Mouse (Mus musculus): ENCODE measurements around the gene Nos2. TPM values are rescaled to one million over a fixed set of nuclear protein-coding genes. Genes with fewer than 3 reads are reported as not detected.

Nos2 gene
- polyA plus RNA-seq, 1 experiment = not detected

GRCm38 (mm10) chr11:78916410-78916809, 4.2 kb upstream of the Nos2 start:
- TF ChIP-seq TAL1 (IDR thresholded peaks at IDR 0.05; ENCODE audit: low read length) (no peak), GATA1 (IDR thresholded peaks at IDR 0.05; ENCODE audit: low read length) (no peak)
- Histone ChIP-seq H3K9me3 (ENCODE audit: control insufficient read depth, low read length) (no peaks in the 10 kb centered on the region), H3K4me3 (replicated peaks) (no peak overlapping the region), H3K36me3 (ENCODE audit: control insufficient read depth) (no peaks in the 10 kb centered on the region), H3K4me1 (ENCODE audit: control insufficient read depth) (no peaks in the 10 kb centered on the region), H3K27me3 (ENCODE audit: control insufficient read depth) (no peaks in the 10 kb centered on the region)

GRCm38 (mm10) chr11:78919745-78920144, 842 bp upstream of the Nos2 start:
- Histone ChIP-seq H3K27me3 (ENCODE audit: control insufficient read depth) (peaks cover 17% of the 10 kb centered on the region), H3K9me3 (ENCODE audit: control insufficient read depth, low read length) (no peaks in the 10 kb centered on the region), H3K4me3 (replicated peaks) (no peak overlapping the region), H3K4me1 (ENCODE audit: control insufficient read depth) (no peaks in the 10 kb centered on the region), H3K36me3 (ENCODE audit: control insufficient read depth) (no peaks in the 10 kb centered on the region)
- no peak for TF ChIP-seq GATA1 (IDR thresholded peaks at IDR 0.05; ENCODE audit: low read length)
- TF ChIP-seq TAL1 (IDR thresholded peaks at IDR 0.05; ENCODE audit: low read length) = no peak

DNA sequence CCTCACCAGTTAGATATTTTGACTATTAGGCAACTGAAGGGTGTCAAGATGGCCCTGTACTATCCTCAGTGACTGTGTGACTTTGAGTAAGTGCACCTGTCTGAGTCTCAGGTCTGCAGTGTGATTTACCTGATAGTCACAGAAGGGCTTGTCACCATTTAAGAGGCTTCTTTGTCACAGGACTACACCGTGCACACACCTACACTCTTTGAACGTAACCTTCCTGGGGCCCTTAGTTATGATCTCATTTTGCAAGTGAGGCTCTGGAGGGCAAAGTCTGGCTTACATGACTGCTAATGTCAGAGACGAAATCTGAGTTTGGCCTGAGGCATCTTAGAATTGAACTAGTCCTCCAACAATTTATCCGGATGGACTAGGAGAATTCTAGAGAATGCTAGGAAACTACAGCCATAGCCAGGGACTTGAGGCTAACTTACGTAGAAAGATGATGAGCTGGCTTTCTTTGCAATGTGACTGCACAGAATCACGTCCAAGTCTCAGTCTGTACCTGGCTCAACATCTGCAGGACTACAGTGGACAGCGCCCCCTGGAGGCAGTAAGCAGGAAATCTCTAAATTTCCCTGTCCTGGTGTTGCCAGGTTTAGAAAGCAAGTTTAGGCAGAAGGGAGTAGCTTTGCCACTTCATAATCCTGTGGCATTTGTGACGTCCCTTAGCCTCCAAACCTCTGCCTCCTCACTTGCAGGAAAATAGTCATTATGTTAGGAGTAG, 2.3 kb downstream of the Nos2 start:
- TF ChIP-seq GATA1 (IDR thresholded peaks at IDR 0.05; ENCODE audit: low read length) (no peak), TAL1 (IDR thresholded peaks at IDR 0.05; ENCODE audit: low read length) (no peak)
- no peaks in the 10 kb centered on the region for H3K9me3 ChIP-seq (ENCODE audit: control insufficient read depth, low read length)
- peaks cover 39% of the 10 kb centered on the region for H3K27me3 ChIP-seq (ENCODE audit: control insufficient read depth)
- no peak overlapping the region for H3K4me3 ChIP-seq (replicated peaks)
- no peaks in the 10 kb centered on the region for H3K4me1 ChIP-seq (ENCODE audit: control insufficient read depth)
- no peaks in the 10 kb centered on the region for H3K36me3 ChIP-seq (ENCODE audit: control insufficient read depth)

DNA sequence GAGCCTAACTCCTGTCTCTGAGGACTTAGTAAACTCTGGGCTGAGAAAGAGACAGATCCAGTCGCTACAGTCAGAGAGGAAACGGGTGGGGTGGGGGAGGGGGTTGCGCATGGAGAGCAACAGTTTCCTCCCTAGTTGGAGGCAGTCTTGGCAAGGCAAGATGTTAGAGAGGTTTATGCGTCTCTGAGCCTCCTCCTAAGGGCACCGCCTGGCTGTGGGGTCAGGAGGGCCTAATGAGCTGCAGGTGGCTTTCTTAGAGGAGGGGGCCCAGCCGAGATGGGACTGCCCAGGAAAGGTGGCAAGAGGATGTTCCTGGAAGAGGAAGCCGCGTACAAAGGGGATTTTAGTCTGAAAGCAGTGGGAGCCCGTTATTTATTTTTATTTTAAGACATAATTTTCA, 3.5 kb downstream of the Nos2 start:
- TF ChIP-seq TAL1 (IDR thresholded peaks at IDR 0.05; ENCODE audit: low read length) (no peak), GATA1 (IDR thresholded peaks at IDR 0.05; ENCODE audit: low read length) (no peak)
- H3K9me3 ChIP-seq (ENCODE audit: control insufficient read depth, low read length) = no peaks in the 10 kb centered on the region
- H3K27me3 ChIP-seq (ENCODE audit: control insufficient read depth) = peaks cover 39% of the 10 kb centered on the region
- H3K36me3 ChIP-seq (ENCODE audit: control insufficient read depth) = no peaks in the 10 kb centered on the region
- H3K4me1 ChIP-seq (ENCODE audit: control insufficient read depth) = no peaks in the 10 kb centered on the region
- H3K4me3 ChIP-seq (replicated peaks) = no peak overlapping the region

- H3K4me3 ChIP-seq (replicated peaks) = no peak overlapping the region
- no peaks in the 10 kb centered on the region for H3K4me1 ChIP-seq (ENCODE audit: control insufficient read depth)
- H3K27me3 ChIP-seq (ENCODE audit: control insufficient read depth) = peaks cover 39% of the 10 kb centered on the region
- H3K36me3 ChIP-seq (ENCODE audit: control insufficient read depth) = no peaks in the 10 kb centered on the region
- H3K9me3 ChIP-seq (ENCODE audit: control insufficient read depth, low read length) = no peaks in the 10 kb centered on the region
- no peak for TF ChIP-seq GATA1 (IDR thresholded peaks at IDR 0.05; ENCODE audit: low read length)
- TF ChIP-seq TAL1 (IDR thresholded peaks at IDR 0.05; ENCODE audit: low read length) = no peak
These were observed 4.3 kb downstream of the Nos2 start for GRCm38 (mm10) chr11:78924916-78925315.

DNA sequence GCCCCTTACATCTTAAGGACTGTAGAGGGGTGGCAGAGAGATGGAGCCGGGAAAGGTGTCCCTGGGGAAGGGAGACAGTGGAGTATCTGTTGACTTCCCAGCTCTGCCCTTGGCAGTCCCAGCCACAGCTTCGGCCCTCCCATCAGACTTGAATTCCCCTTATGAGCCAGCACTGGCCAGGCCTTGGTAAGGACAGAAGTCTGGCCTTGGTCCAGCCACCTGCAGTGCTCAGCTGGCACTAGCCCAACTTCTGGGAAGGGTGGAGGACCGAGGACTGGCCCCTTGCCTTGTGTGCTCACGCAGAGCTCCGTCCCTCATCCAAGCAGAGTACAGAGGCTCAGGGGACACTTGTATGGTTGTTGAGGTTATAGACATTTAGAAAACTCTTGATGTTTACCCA, 8.8 kb downstream of the Nos2 start:
- Histone ChIP-seq H3K27me3 (ENCODE audit: control insufficient read depth) (peaks cover 26% of the 10 kb centered on the region), H3K36me3 (ENCODE audit: control insufficient read depth) (no peaks in the 10 kb centered on the region), H3K4me1 (ENCODE audit: control insufficient read depth) (no peaks in the 10 kb centered on the region), H3K9me3 (ENCODE audit: control insufficient read depth, low read length) (no peaks in the 10 kb centered on the region), H3K4me3 (replicated peaks) (no peak overlapping the region)
- TF ChIP-seq TAL1 (IDR thresholded peaks at IDR 0.05; ENCODE audit: low read length) (no peak), GATA1 (IDR thresholded peaks at IDR 0.05; ENCODE audit: low read length) (no peak)

DNA sequence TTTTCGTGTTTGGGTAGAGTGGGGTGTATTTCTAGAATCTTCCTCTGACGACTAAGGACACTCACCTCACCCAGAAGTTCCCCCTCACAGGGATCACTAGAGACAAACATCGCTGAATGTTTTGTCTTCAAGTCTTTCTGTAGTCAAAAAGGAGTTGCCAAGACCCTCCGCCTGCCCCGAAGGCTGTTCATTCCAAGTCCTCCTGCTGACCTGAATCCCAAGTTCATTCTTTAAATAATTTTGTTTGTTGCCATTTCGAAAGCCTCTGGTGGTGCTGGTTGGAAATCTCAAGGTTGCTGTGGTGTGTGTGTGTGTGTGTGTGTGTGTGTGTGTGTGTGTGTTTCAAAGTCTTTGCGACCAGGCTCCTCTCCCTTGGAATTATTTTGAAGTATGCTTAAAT, 13.7 kb downstream of the Nos2 start:
- Histone ChIP-seq H3K4me3 (replicated peaks) (no peak overlapping the region), H3K4me1 (ENCODE audit: control insufficient read depth) (no peaks in the 10 kb centered on the region), H3K9me3 (ENCODE audit: control insufficient read depth, low read length) (no peaks in the 10 kb centered on the region), H3K36me3 (ENCODE audit: control insufficient read depth) (no peaks in the 10 kb centered on the region), H3K27me3 (ENCODE audit: control insufficient read depth) (no peaks in the 10 kb centered on the region)
- TF ChIP-seq TAL1 (IDR thresholded peaks at IDR 0.05; ENCODE audit: low read length) (no peak), GATA1 (IDR thresholded peaks at IDR 0.05; ENCODE audit: low read length) (no peak)

- Histone ChIP-seq H3K36me3 (ENCODE audit: control insufficient read depth) (no peaks in the 10 kb centered on the region), H3K4me1 (ENCODE audit: control insufficient read depth) (no peaks in the 10 kb centered on the region), H3K27me3 (ENCODE audit: control insufficient read depth) (no peaks in the 10 kb centered on the region), H3K4me3 (replicated peaks) (no peak overlapping the region), H3K9me3 (ENCODE audit: control insufficient read depth, low read length) (no peaks in the 10 kb centered on the region)
- no peak for TF ChIP-seq GATA1 (IDR thresholded peaks at IDR 0.05; ENCODE audit: low read length)
- TF ChIP-seq TAL1 (IDR thresholded peaks at IDR 0.05; ENCODE audit: low read length) = no peak
These were observed 14.1 kb downstream of the Nos2 start for GRCm38 (mm10) chr11:78934727-78935126.

- H3K9me3 ChIP-seq (ENCODE audit: control insufficient read depth, low read length) = no peaks in the 10 kb centered on the region
- H3K4me3 ChIP-seq (replicated peaks) = no peak overlapping the region
- no peaks in the 10 kb centered on the region for H3K27me3 ChIP-seq (ENCODE audit: control insufficient read depth)
- H3K36me3 ChIP-seq (ENCODE audit: control insufficient read depth) = no peaks in the 10 kb centered on the region
- TF ChIP-seq GATA1 (IDR thresholded peaks at IDR 0.05; ENCODE audit: low read length) (no peak), TAL1 (IDR thresholded peaks at IDR 0.05; ENCODE audit: low read length) (no peak)
- no peaks in the 10 kb centered on the region for H3K4me1 ChIP-seq (ENCODE audit: control insufficient read depth)
These were observed 14.6 kb downstream of the Nos2 start for GRCm38 (mm10) chr11:78935178-78935577.

DNA sequence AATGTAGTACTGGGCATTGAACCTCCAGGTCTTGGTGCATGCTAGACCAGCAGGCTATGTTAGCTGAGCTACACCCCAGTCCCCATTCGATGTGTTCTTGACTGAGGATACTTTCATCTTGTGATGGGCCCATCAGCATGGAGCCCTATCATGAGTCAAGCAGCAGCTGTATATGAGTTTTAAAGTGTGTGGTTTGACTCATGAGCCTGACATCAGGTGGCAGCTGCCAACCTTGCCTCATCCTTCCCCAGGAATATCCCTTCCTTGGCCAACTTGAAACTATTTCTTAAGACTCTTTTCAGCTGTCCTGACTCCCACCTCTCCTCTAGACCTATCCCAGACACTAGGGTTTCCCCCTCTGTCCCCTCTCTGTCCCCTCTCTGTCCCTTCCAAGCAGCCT, 22.5 kb downstream of the Nos2 start:
- TF ChIP-seq GATA1 (IDR thresholded peaks at IDR 0.05; ENCODE audit: low read length) (no peak), TAL1 (IDR thresholded peaks at IDR 0.05; ENCODE audit: low read length) (no peak)
- Histone ChIP-seq H3K4me3 (replicated peaks) (no peak overlapping the region), H3K36me3 (ENCODE audit: control insufficient read depth) (no peaks in the 10 kb centered on the region), H3K4me1 (ENCODE audit: control insufficient read depth) (no peaks in the 10 kb centered on the region), H3K27me3 (ENCODE audit: control insufficient read depth) (no peaks in the 10 kb centered on the region), H3K9me3 (ENCODE audit: control insufficient read depth, low read length) (no peaks in the 10 kb centered on the region)
